Mouse (Mus musculus): ENCODE results near the gene Slc4a2.

DNA sequence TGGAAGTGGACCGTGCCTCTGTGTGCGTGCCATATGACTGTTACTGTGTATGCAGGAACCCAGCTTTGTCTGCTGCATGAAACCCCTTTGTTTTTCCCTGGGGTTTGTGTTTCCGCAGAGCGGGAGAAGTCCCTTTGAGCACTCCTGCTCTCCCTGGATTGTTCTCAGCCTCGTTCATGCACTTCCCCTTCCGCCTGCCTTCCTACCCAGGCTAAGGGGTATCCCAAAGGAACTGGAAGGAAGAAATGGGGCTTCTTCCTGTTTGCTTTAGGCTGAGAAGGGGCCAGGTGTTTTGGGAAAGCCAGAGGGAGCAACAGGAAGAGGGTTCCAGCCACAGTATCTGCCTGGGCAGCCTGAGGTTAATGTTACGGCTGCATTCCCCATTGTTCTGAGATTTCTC lies 32.0 kb downstream of the Slc4a2 start:
- no peak for TF ChIP-seq CTCF (IDR thresholded peaks at IDR 0.05)
- TF ChIP-seq EP300 (IDR thresholded peaks at IDR 0.05; ENCODE audit: insufficient read depth, low read depth, low read length), result no peak
